Mouse (Mus musculus) heart, embryonic 14.5 days (tissue): ENCODE measurements around the gene Hspbap1. TPM values are rescaled to one million over a fixed set of nuclear protein-coding genes. Genes with fewer than 3 reads are reported as not detected.

Experiments used
- ATAC-seq: fragments of 200-750 bp; cut with Nextera tagmentation; 2 replicates; pipeline ENCODE4 v1.8.0; 2017; ENCODE audit warnings: low read depth, moderate TSS enrichment; ENCODE audit not compliant: insufficient number of reproducible peaks, insufficient read depth, low FRiP score
- H3K27ac ChIP-seq, 2 experiments: fragments of 200-500 bp in 1 of 2; fragments of 300-500 bp in 1 of 2; sonication (generic) in 1 of 2; replicated peaks in 1 of 2; 2 replicates each; pipeline ENCODE4 v1.5.1; 2012 to 2014; ENCODE audit warnings: low read depth in 2 of 2, low read length in 2 of 2, control low read depth in 1 of 2, mild to moderate bottlenecking in 1 of 2, mixed read lengths in 1 of 2; ENCODE audit not compliant: control insufficient read depth in 1 of 2, insufficient read depth in 1 of 2
- H3K27me3 ChIP-seq: fragments of 300-500 bp; sonication (generic); 2 replicates; pipeline ENCODE4 v1.6.1; 2014; ENCODE audit warnings: mild to moderate bottlenecking, low read length, control low read depth; ENCODE audit not compliant: control insufficient read depth, insufficient read depth
- H3K36me3 ChIP-seq: fragments of 300-500 bp; sonication (generic); 2 replicates; pipeline ENCODE4 v1.6.1; 2014; ENCODE audit warnings: mild to moderate bottlenecking, control low read depth, low read length, mixed read lengths; ENCODE audit not compliant: control insufficient read depth, insufficient read depth
- H3K4me1 ChIP-seq, 2 experiments: fragments of 200-500 bp in 1 of 2; fragments of 300-500 bp in 1 of 2; sonication (generic) in 1 of 2; 2 replicates each; pipeline ENCODE4 v1.6.1; 2012 to 2014; ENCODE audit warnings: low read length in 2 of 2, control low read depth in 1 of 2, mixed read lengths in 1 of 2; ENCODE audit not compliant: control insufficient read depth in 2 of 2, insufficient read depth in 2 of 2
- H3K4me2 ChIP-seq: fragments of 300-500 bp; sonication (generic); 2 replicates; pipeline ENCODE4 v1.6.1; 2014; ENCODE audit warnings: mild to moderate bottlenecking, low read length
- H3K4me3 ChIP-seq, 2 experiments: fragments of 200-500 bp in 1 of 2; fragments of 300-500 bp in 1 of 2; sonication (generic) in 1 of 2; 2 replicates each; pipeline ENCODE4 v1.5.1; 2012 to 2014; ENCODE audit warnings: low read length in 2 of 2, mild to moderate bottlenecking in 2 of 2, control low read depth in 1 of 2, low read depth in 1 of 2, moderate library complexity in 1 of 2; ENCODE audit not compliant: control insufficient read depth in 1 of 2, insufficient read depth in 1 of 2
- H3K9ac ChIP-seq: fragments of 300-500 bp; sonication (generic); 2 replicates; pipeline ENCODE4 v1.6.1; 2014; ENCODE audit warnings: mild to moderate bottlenecking, low read length
- H3K9me3 ChIP-seq: fragments of 300-500 bp; sonication (generic); 2 replicates; pipeline ENCODE4 v1.6.1; 2016; ENCODE audit warnings: low read length, control low read depth; ENCODE audit not compliant: control insufficient read depth
- WGBS: fragments of 180-500 bp; shearing (Covaris S2); extraction: QIAGEN DNeasy Blood & Tissue Kit; methylation state at CpG from one replicate; pipeline ENCODE4 v1.1.7; 2014; 5-methylcytosine and 5-hydroxymethylcytosine counted together
- polyA plus RNA-seq: library from polyadenylated mRNA; unstranded; fragments of >200 nt; fragmentation: Nextera tagmentation; extraction: Ambion mirVana; gene quantifications from 2 replicates; pipeline ENCODE4 v1.2.1, GENCODE M21; 2014

Hspbap1 gene
- polyA plus RNA-seq, 1 experiment from 2014 or later: 8.8 TPM

- Histone ChIP-seq H3K27me3 (peaks cover 20% of the 10 kb centered on the region), H3K36me3 (no peaks in the 10 kb centered on the region), H3K4me1 (peaks cover 5 to 8% of the 10 kb centered on the region in 2 experiments; a peak in 3 of 4 replicates), H3K4me2 (no peak overlapping the region), H3K4me3 (no peak overlapping the region), H3K9ac (no peak overlapping the region), H3K27ac (no peak overlapping the region), H3K9me3 (no peaks in the 10 kb centered on the region)
- no peak for ATAC-seq
- 30% methylated on average over 3 of the region's 3 CpGs for whole genome bisulfite sequencing
These were observed 104.2 kb downstream of the Hspbap1 start for GRCm38 (mm10) chr16:35874416-35874815.

Other genes with a start within 250 kb of the Hspbap1 start
- 1.1 and 1.9 TPM in 2 replicates for gene Sema5b, start 229.2 kb upstream of the Hspbap1 start, polyA plus RNA-seq
- 15.7 and 20.1 TPM in 2 replicates for gene Dirc2, start 1.0 kb upstream of the Hspbap1 start, polyA plus RNA-seq
- gene Parp14, start 101.2 kb downstream of the Hspbap1 start, polyA plus RNA-seq: 1.1 and 1.3 TPM in 2 replicates
- 8.4 and 9.9 TPM in 2 replicates for gene Parp9, start 168.1 kb downstream of the Hspbap1 start, polyA plus RNA-seq
- gene Dtx3l, start 168.8 kb downstream of the Hspbap1 start, polyA plus RNA-seq: 7.0 TPM in 2 replicates
- gene Kpna1, start 208.4 kb downstream of the Hspbap1 start, polyA plus RNA-seq: 46.0 and 49.8 TPM in 2 replicates